Mouse (Mus musculus): ENCODE data around the gene Tnfsf13. TPM values are rescaled to one million over a fixed set of nuclear protein-coding genes. Genes with fewer than 3 reads are reported as not detected.
"Not testable (repeated sequence)": the region's sequence is repeated elsewhere in the genome, so short reads cannot be mapped to it uniquely, and the experiment has no call there.

Tnfsf13 gene
- polyA plus RNA-seq, 1 experiment = not detected

GRCm38 (mm10) chr11:69707480-69707847 lies 21.9 kb upstream of the Tnfsf13 start:
- no peaks in the 10 kb centered on the region for H3K9me3 ChIP-seq (ENCODE audit: control insufficient read depth, low read length)
- no peaks in the 10 kb centered on the region for H3K36me3 ChIP-seq (ENCODE audit: control insufficient read depth)
- TF ChIP-seq TAL1 (IDR thresholded peaks at IDR 0.05; ENCODE audit: low read length) = no peak
- no peak for TF ChIP-seq GATA1 (IDR thresholded peaks at IDR 0.05; ENCODE audit: low read length)
- no peak overlapping the region for H3K4me3 ChIP-seq (replicated peaks)
- H3K4me1 ChIP-seq (ENCODE audit: control insufficient read depth) = peaks cover 37% of the 10 kb centered on the region
- no peaks in the 10 kb centered on the region for H3K27me3 ChIP-seq (ENCODE audit: control insufficient read depth)

GRCm38 (mm10) chr11:69706775-69707479 lies 21.3 kb upstream of the Tnfsf13 start:
- peaks cover 37% of the 10 kb centered on the region for H3K4me1 ChIP-seq (ENCODE audit: control insufficient read depth)
- no peaks in the 10 kb centered on the region for H3K9me3 ChIP-seq (ENCODE audit: control insufficient read depth, low read length)
- H3K27me3 ChIP-seq (ENCODE audit: control insufficient read depth) = no peaks in the 10 kb centered on the region
- no peak overlapping the region for H3K4me3 ChIP-seq (replicated peaks)
- TF ChIP-seq TAL1 (IDR thresholded peaks at IDR 0.05; ENCODE audit: low read length) (no peak), GATA1 (IDR thresholded peaks at IDR 0.05; ENCODE audit: low read length) (no peak)
- H3K36me3 ChIP-seq (ENCODE audit: control insufficient read depth) = no peaks in the 10 kb centered on the region

DNA sequence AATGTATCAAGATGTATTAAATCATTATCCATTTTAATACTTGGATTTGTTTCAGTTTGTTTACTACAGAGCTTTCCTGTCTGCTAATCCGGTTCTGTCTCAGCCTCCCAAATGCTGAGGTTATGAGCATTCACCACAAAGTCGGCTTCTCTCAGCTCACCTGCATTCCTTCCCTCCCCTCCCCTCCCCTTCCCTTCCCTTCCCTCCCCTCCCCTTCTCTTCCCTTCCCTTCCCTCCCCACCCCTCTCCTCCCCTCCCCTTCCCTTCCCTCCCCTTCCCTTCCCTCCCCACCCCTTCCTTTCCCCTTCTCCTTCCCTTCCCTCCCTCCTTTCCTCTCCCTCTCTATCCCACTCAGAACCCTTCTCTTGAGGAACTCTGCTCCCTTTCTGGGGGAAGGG lies 19.0 kb upstream of the Tnfsf13 start:
- Histone ChIP-seq H3K4me3 (replicated peaks) (no peak overlapping the region), H3K27me3 (ENCODE audit: control insufficient read depth) (no peaks in the 10 kb centered on the region), H3K36me3 (ENCODE audit: control insufficient read depth) (no peaks in the 10 kb centered on the region), H3K9me3 (ENCODE audit: control insufficient read depth, low read length) (no peaks in the 10 kb centered on the region), H3K4me1 (ENCODE audit: control insufficient read depth) (peaks cover 23% of the 10 kb centered on the region)
- TF ChIP-seq TAL1 (IDR thresholded peaks at IDR 0.05; ENCODE audit: low read length) (no peak), GATA1 (IDR thresholded peaks at IDR 0.05; ENCODE audit: low read length) (no peak)

DNA sequence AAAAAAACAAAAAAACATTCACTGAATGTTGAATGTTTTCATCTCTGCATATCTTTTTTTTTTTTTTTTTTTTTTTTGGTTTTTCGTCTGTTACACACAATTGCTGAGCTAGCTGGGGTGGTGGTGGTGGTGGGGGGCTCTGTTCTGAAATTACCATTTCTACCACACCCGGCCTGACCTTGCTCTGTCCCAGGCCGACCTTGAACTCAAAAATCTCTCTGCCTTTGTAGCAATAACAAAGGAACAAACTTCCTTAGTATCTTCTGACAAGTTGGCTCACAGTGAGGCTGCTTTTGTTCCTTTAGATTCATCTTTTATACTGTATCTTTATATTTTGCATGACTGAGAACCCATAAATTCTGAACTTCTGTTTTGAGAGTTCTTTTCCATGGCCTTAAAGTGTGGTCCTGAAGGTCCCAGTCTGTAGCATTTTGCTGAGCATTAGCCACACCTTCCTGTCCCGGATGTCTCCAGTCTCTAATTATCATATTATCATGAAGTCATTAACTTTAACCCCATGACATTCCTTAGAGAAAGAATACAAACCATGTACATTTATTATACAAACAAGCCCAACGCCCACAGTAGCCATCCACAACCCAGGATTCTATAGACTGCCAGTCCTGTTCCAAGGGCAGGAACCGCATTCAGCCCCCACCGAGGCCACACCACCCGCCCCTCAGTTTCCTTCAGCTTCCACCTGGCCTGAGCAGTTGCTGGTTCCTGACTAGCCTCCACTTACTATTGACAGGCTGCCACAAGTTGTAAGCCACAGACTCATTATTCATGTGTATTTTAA lies 18.4 kb upstream of the Tnfsf13 start:
- no peaks in the 10 kb centered on the region for H3K9me3 ChIP-seq (ENCODE audit: control insufficient read depth, low read length)
- TF ChIP-seq GATA1 (IDR thresholded peaks at IDR 0.05; ENCODE audit: low read length) (no peak), TAL1 (IDR thresholded peaks at IDR 0.05; ENCODE audit: low read length) (no peak)

DNA sequence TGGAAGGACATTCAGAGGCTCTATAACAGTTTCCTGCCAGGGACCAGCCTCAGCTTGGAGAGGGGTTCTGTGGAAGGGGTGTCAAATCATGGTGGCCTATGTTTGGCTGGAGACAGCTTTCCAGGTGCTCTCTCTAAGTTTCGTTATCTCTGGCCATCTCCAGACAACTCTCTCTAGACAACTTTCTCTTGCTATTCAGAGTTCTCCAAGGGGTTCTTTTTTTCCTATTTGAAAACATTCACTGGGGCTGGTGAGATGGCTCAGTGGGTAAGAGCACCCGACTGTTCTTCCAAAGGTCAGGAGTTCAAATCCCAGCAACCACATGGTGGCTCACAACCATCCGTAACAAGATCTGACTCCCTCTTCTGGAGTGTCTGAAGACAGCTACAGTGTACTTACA lies 17.8 kb upstream of the Tnfsf13 start:
- H3K36me3 ChIP-seq (ENCODE audit: control insufficient read depth); H3K27me3 ChIP-seq (ENCODE audit: control insufficient read depth); H3K4me3 ChIP-seq (replicated peaks); H3K9me3 ChIP-seq (ENCODE audit: control insufficient read depth, low read length): not testable (repeated sequence)
- peaks cover 17% of the 10 kb centered on the region for H3K4me1 ChIP-seq (ENCODE audit: control insufficient read depth)

More for the DNA sequence above, 18.4 kb upstream of the Tnfsf13 start:
- Histone ChIP-seq H3K27me3 (ENCODE audit: control insufficient read depth) (no peaks in the 10 kb centered on the region), H3K4me3 (replicated peaks) (no peak overlapping the region), H3K4me1 (ENCODE audit: control insufficient read depth) (peaks cover 19% of the 10 kb centered on the region), H3K36me3 (ENCODE audit: control insufficient read depth) (no peaks in the 10 kb centered on the region)

DNA sequence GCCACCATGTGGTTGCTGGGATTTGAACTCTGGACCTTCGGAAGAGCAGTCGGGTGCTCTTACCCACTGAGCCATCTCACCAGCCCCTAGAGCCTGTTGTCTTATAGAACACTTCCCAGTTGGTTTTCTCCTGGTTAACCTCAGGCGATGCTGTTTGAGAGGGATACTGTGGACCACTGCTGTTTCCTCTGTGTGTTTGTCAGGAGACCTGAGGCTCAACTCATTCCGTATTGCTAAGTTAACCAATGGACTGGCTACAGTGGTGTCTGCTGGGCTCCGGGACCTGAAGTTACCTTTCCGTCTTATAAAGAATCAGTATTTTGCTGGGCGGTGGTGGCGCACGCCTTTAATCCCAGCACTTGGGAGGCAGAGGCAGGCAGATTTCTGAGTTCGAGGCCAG lies 17.3 kb upstream of the Tnfsf13 start:
- not testable (repeated sequence) for H3K27me3 ChIP-seq (ENCODE audit: control insufficient read depth); H3K4me3 ChIP-seq (replicated peaks); H3K9me3 ChIP-seq (ENCODE audit: control insufficient read depth, low read length); H3K36me3 ChIP-seq (ENCODE audit: control insufficient read depth)
- H3K4me1 ChIP-seq (ENCODE audit: control insufficient read depth) = peaks cover 17% of the 10 kb centered on the region

- TF ChIP-seq TAL1 (IDR thresholded peaks at IDR 0.05; ENCODE audit: low read length) (no peak), GATA1 (IDR thresholded peaks at IDR 0.05; ENCODE audit: low read length) (no peak)
- Histone ChIP-seq H3K9me3 (ENCODE audit: control insufficient read depth, low read length) (peaks cover 3% of the 10 kb centered on the region; the same call in 1 of the 2 replicates), H3K4me1 (ENCODE audit: control insufficient read depth) (peaks cover 20% of the 10 kb centered on the region), H3K4me3 (replicated peaks) (no peak overlapping the region), H3K36me3 (ENCODE audit: control insufficient read depth) (no peaks in the 10 kb centered on the region), H3K27me3 (ENCODE audit: control insufficient read depth) (peaks cover 13% of the 10 kb centered on the region)
Observed at GRCm38 (mm10) chr11:69699595-69699994, 14.0 kb upstream of the Tnfsf13 start.

DNA sequence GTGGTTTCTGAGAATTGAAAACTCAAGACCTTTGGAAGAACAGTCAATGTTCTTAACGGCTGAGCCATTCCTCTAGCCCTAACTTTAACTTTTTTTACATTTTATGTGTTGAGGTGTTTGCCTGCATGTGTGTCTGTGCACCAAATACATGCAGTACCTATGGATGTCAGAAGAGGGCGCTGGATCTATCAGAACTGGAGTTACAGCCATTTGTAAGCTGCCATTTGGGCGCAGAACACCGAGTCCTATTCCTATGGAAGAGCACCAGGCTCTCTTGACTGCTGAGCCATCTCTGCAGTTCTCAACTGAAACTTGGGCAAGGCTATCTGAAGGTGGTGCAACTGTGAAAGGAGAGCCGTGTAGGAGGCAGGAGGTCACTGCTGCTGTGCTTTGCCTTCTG lies 13.0 kb upstream of the Tnfsf13 start:
- Histone ChIP-seq H3K4me3 (replicated peaks) (no peak overlapping the region), H3K27me3 (ENCODE audit: control insufficient read depth) (peaks cover 13% of the 10 kb centered on the region), H3K9me3 (ENCODE audit: control insufficient read depth, low read length) (peaks cover 3% of the 10 kb centered on the region; the same call in 1 of the 2 replicates), H3K4me1 (ENCODE audit: control insufficient read depth) (peaks cover 20% of the 10 kb centered on the region), H3K36me3 (ENCODE audit: control insufficient read depth) (no peaks in the 10 kb centered on the region)
- TF ChIP-seq GATA1 (IDR thresholded peaks at IDR 0.05; ENCODE audit: low read length) (no peak), TAL1 (IDR thresholded peaks at IDR 0.05; ENCODE audit: low read length) (no peak)

DNA sequence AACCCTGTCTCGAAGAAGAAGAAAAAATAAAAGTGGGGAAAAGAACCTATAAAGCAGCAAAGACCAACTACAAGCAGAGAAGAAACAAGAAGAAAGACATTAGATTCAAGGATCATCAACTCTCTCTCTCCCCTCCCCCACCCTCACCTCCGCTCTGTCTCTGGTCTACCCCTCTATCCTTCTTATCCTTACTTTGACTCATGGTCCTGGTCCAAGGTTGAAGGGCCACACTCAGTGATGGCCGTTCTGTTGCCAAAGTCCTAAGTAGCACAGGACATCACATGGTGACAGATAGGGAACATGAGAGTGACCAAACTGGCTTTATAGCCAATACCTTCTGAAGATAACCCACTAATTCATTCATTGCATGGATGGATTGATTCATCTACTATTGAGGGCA lies 11.8 kb upstream of the Tnfsf13 start:
- Histone ChIP-seq H3K9me3 (ENCODE audit: control insufficient read depth, low read length) (peaks cover 3% of the 10 kb centered on the region; the same call in 1 of the 2 replicates), H3K4me3 (replicated peaks) (no peak overlapping the region), H3K27me3 (ENCODE audit: control insufficient read depth) (peaks cover 16% of the 10 kb centered on the region), H3K36me3 (ENCODE audit: control insufficient read depth) (no peaks in the 10 kb centered on the region), H3K4me1 (ENCODE audit: control insufficient read depth) (peaks cover 29% of the 10 kb centered on the region)
- TF ChIP-seq TAL1 (IDR thresholded peaks at IDR 0.05; ENCODE audit: low read length) (no peak), GATA1 (IDR thresholded peaks at IDR 0.05; ENCODE audit: low read length) (no peak)
